8 mouse cellular contexts compared by ENCODE assay signal in genomic region chr11:88863071-88863903, GRCm38 (mm10). TPM values are rescaled to one million over a fixed set of nuclear protein-coding genes. Genes with fewer than 3 reads are reported as not detected.
DNase-seq lines count a peak whose midpoint lies in the region; ATAC-seq and TF ChIP-seq lines count a peak whose summit lies in the region.

No protein-coding gene starts in this region.

- H3K4me1 ChIP-seq in heart, embryonic 11.5 days (ENCODE audit: control insufficient read depth, insufficient read depth, low read length), result peaks cover 19% of the 10 kb centered on the region
- H3K4me1 ChIP-seq in kidney, postnatal 0 days (replicated peaks; ENCODE audit: insufficient read depth, low read length), result no peaks in the 10 kb centered on the region; the same call in 1 of the 2 replicates

- no peak for TF ChIP-seq CTCF in gastrocnemius, adult 2 months (IDR thresholded peaks at IDR 0.05)
- TF ChIP-seq CTCF in kidney, postnatal 0 days (IDR thresholded peaks at IDR 0.05; ENCODE audit: low read depth), result no peak

- no peaks in the 10 kb centered on the region for H3K27me3 ChIP-seq in heart, embryonic 11.5 days (ENCODE audit: control insufficient read depth, insufficient read depth, low read length)
- H3K27me3 ChIP-seq in kidney, postnatal 0 days (ENCODE audit: insufficient read depth, low read length), result no peaks in the 10 kb centered on the region
- no peaks in the 10 kb centered on the region for H3K27me3 ChIP-seq in myocyte (ENCODE audit: control insufficient read depth, insufficient read depth, insufficient read length)

- peak overlapping the region; percentile 93 for H3K9ac ChIP-seq in heart, embryonic 11.5 days (ENCODE audit: low read depth, low read length)
- H3K9ac ChIP-seq in kidney, postnatal 0 days (ENCODE audit: low read depth, low read length), result peak overlapping the region; percentile 74

- H3ac ChIP-seq in myocyte (ENCODE audit: control insufficient read depth, insufficient read length), result peak overlapping the region; percentile 45

- TF ChIP-seq POLR2A in myocyte (IDR thresholded peaks at IDR 0.05; ENCODE audit: insufficient read length, low read depth), result no peak

- peaks cover 48% of the 10 kb centered on the region for H3K79me2 ChIP-seq in myocyte (ENCODE audit: control insufficient read depth, insufficient read depth)

- intact Hi-C loops in gastrocnemius, adult 2 months (cut with DNase I), result no loop called here

- peak overlapping the region; percentile 99 for H3K27ac ChIP-seq in gastrocnemius, adult 2 months
- peak overlapping the region; percentile 90 for H3K27ac ChIP-seq in heart, embryonic 11.5 days (ENCODE audit: low read depth, low read length)
- peak overlapping the region; percentile 76 for H3K27ac ChIP-seq in kidney, postnatal 0 days

- WGBS in heart, embryonic 11.5 days (ENCODE audit: insufficient replicate concordance), result under 1% methylated on average over 32 of the region's 32 CpGs
- under 1% methylated on average over 32 of the region's 32 CpGs for WGBS in kidney, postnatal 0 days

- H3K4me2 ChIP-seq in heart, embryonic 11.5 days, result peak overlapping the region; percentile 98
- H3K4me2 ChIP-seq in kidney, postnatal 0 days (ENCODE audit: low read length), result peak overlapping the region; percentile 99
- peak overlapping the region; percentile 96 for H3K4me2 ChIP-seq in myocyte (ENCODE audit: low read depth)

- peak overlapping the region; percentile 92 for H3K4me3 ChIP-seq in gastrocnemius, adult 2 months
- H3K4me3 ChIP-seq in heart, embryonic 11.5 days (ENCODE audit: low read depth, low read length), result peak overlapping the region; percentile 72
- H3K4me3 ChIP-seq in kidney, postnatal 0 days (replicated peaks; ENCODE audit: low read depth, low read length), result peak overlapping the region; percentile 70
- H3K4me3 ChIP-seq in myocyte, result peak overlapping the region; percentile 71

- DNase-seq in gastrocnemius, adult 2 months, result peak; percentile 46
- DNase-seq in gastrocnemius, postnatal 4 days (ENCODE audit: low spot score in 2 of 2), result no peak
- DNase-seq in R1 (ENCODE audit: low read depth, low spot score), result peak; percentile 42
- DNase-seq in kidney, postnatal 0 days (ENCODE audit: low spot score), result no peak
- DNase-seq in left cerebral cortex, adult 8-10 months (ENCODE audit: low spot score in 2 of 2), result no peak

- no peaks in the 10 kb centered on the region for H3K9me3 ChIP-seq in heart, embryonic 11.5 days (replicated peaks; ENCODE audit: control insufficient read depth, low read length)
- no peaks in the 10 kb centered on the region for H3K9me3 ChIP-seq in kidney, postnatal 0 days (replicated peaks; ENCODE audit: low read length)

- ATAC-seq in heart, embryonic 11.5 days (replicated peaks; ENCODE audit: insufficient number of reproducible peaks, low FRiP score, low TSS enrichment), result no peak
- no peak for ATAC-seq in kidney, postnatal 0 days (replicated peaks; ENCODE audit: low FRiP score, low read depth)
- ATAC-seq in megakaryocyte progenitor cell, adult 5-6 weeks (replicated peaks; ENCODE audit: poor library complexity), result no peak

- no peaks in the 10 kb centered on the region for H3K36me3 ChIP-seq in heart, embryonic 11.5 days (ENCODE audit: control insufficient read depth, insufficient read depth, low read length)
- H3K36me3 ChIP-seq in kidney, postnatal 0 days (ENCODE audit: insufficient read depth, low read length), result no peaks in the 10 kb centered on the region
- no peaks in the 10 kb centered on the region for H3K36me3 ChIP-seq in myocyte (ENCODE audit: control insufficient read depth, insufficient read depth)

TF ChIP-seq in myocyte, 11 proteins besides CTCF, POLR2A, EP300 and RAD21:
- no peak for TF ChIP-seq TCF3 (IDR thresholded peaks at IDR 0.05; ENCODE audit: insufficient read length, low read depth)
- TF ChIP-seq USF1 (IDR thresholded peaks at IDR 0.05; ENCODE audit: low read depth), result peak; percentile 85

RNA-seq across cellular contexts. Expression of gene Akap1, which starts 1.1 kb away (rescaled TPM):
- total RNA-seq in gastrocnemius, adult 2 months (2021), result 10 to 100 TPM; 62.5 to 93.2 TPM
- 10 to 100 TPM; 85.1 to 86.5 TPM for total RNA-seq in gastrocnemius, postnatal 4 days (2021)
- polyA plus RNA-seq in heart, embryonic 11.5 days (2014; fragmentation: Nextera tagmentation; extraction: Ambion mirVana), result 24.4 and 24.7 TPM in 2 replicates
- 16.9 and 17.5 TPM in 2 replicates for polyA plus RNA-seq in kidney, postnatal 0 days (2015; fragmentation: Nextera tagmentation; extraction: Ambion mirVana)
- 25.4 TPM for polyA plus RNA-seq in myocyte (2012; fragmentation: generic; extraction: Trizol)
- 10 to 100 TPM; 41.6 to 46.5 (median 43.0) TPM for total RNA-seq in left cerebral cortex, adult 8-10 months (2022)
- total RNA-seq in megakaryocyte progenitor cell, adult 5-6 weeks (2015), result 8.9 and 9.5 TPM in 2 replicates
- total RNA-seq in megakaryocyte progenitor cell, adult 5-6 weeks (2017), result 22.4 and 24.0 TPM in 2 replicates

Comparison
In these comparisons a context has a peak if more than half of its experiments do, and no peak if none do; other contexts are left out.
1. DNase-seq: peak in gastrocnemius, adult 2 months (single experiment) and R1 (single experiment); none in gastrocnemius, postnatal 4 days (0 of 2), kidney, postnatal 0 days (single experiment) and left cerebral cortex, adult 8-10 months (0 of 2).
2. Peak in every context shown above with its lines, with median percentiles within 50 percentile points of each other: H3K27ac ChIP-seq, H3K4me3 ChIP-seq and H3K4me2 ChIP-seq.